Mouse (Mus musculus) hindbrain, embryonic 15.5 days (tissue): Measurements from ENCODE around the gene Phactr2. TPM values are rescaled to one million over a fixed set of nuclear protein-coding genes. Genes with fewer than 3 reads are reported as not detected.

ENCODE experiments used
- polyA plus RNA-seq: library from polyadenylated mRNA; unstranded; fragments of >200 nt; fragmentation: Nextera tagmentation; extraction: Ambion mirVana; gene quantifications from 2 replicates; pipeline ENCODE4 v1.2.1, GENCODE M21; 2015

The Phactr2 gene
- polyA plus RNA-seq, 1 experiment from 2014 or later = 7.7 TPM

Other genes starting within 250 kb of the Phactr2 start
- gene Fuca2, start 25.1 kb upstream of the Phactr2 start, polyA plus RNA-seq = 42.7 and 45.0 TPM in 2 replicates
- gene Adat2, start 78.5 kb upstream of the Phactr2 start, polyA plus RNA-seq = 1.9 and 2.1 TPM in 2 replicates
- gene Pex3, start 78.7 kb upstream of the Phactr2 start, polyA plus RNA-seq = 26.7 and 27.7 TPM in 2 replicates